Mouse (Mus musculus) fat pad, adult 2 months (tissue): Measurements from ENCODE around the gene Mtmr3.
A peak's percentile ranks its signal among the peaks of the same experiment; 100 is the strongest.
"Not testable (repeated sequence)": the region's sequence is repeated elsewhere in the genome, so short reads cannot be mapped to it uniquely, and the experiment has no call there.

Experiments used
- DNase-seq: peaks from one replicate; pipeline ENCODE4 v3.0.0-alpha.2; 2011; ENCODE audit warnings: low read depth, low spot score; ENCODE audit errors: extremely low read depth

Gene Mtmr3

DNA sequence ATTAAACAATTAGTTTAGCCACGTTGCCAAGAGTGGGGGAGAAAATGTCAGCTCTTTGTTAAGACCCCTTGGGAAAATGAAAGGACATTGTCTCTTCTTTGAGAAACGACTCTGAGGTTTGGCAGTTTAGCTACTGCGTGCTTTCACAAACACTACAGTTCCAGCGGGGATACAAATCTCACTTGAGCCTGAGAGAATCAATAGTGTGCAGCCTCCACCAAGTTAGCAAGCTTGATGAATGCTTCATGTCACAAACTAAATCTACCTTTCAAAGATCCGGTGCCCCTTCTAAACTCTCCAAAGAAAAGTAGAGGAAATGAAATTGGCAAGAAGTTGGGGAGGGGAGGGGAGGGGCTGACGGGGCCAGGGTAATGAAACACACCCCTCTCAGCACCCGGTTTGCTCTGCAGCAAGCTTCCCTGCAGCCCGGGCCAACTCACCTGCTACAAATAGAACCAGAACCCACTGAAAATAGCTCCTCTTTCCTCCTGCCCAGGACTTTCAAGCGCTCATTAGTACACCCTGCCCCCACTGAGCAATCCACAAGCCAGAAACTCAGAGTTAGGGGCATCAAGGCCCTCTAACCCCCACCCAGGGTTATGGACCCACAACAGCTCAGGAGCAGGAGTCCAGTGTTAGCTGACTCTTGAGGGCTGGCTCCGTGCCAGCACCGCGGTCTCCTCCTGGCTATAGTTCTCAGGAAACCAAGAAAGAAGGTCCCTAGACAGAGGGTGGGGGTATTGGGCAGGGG, 8.2 kb upstream of the Mtmr3 start:
- no peak for DNase-seq

DNA sequence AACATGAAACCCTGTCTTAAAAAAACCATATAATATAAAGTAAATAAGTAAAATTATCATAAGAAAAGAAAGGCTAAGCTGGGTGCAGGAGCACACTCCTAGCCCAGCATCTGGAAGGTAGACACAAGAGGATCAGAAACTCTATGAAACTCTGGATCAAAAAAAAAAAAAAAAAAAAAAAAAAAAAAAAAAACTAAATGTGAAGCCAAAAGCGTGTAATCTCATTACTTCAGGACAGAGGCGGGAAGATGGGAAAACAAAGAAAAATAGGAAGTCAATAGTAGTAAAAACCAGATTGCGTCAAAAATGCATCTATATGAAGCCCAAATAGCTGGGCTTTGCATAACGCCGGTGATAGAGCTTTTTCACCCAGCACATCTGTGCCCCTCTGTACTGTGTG, 7.2 kb upstream of the Mtmr3 start:
- no peak for DNase-seq

DNA sequence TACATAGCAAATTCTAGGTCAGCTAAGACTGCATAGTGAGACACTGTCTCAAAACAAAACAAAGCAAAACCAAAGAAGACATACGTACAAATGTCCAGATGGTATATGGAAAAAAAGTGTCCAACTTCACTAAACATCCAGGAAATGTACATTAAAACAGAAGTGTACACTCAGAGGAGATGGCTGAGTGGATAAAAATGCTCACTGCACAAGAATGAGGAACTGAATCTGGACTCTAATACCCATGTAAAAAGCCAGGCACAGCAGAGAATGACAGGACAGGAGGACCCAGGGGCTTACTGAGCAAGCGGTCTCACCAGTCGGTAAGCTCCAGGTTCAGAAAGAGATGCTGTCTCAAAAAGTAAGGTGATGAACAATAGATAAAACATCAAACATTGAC, 5.3 kb upstream of the Mtmr3 start:
- no peak for DNase-seq

DNA sequence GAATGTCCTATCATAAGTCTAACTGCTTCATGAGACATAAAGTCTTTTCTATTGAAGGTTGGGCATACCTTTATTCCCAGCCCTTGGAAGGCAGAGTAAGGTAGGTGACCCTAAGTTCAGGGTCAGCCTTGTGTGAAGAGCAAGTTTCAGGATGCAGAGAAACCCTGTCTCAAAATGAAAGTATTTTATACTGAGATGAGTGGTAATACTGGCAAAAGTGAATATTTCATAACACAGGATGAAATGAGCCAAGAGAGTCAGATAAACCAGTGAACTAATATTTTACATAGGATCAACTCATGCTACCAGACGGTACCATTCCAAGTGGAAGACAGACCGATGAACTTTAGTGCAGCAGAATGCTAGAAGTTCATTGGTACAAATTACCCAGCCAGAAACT, 3.7 kb upstream of the Mtmr3 start:
- DNase-seq = no peak

DNA sequence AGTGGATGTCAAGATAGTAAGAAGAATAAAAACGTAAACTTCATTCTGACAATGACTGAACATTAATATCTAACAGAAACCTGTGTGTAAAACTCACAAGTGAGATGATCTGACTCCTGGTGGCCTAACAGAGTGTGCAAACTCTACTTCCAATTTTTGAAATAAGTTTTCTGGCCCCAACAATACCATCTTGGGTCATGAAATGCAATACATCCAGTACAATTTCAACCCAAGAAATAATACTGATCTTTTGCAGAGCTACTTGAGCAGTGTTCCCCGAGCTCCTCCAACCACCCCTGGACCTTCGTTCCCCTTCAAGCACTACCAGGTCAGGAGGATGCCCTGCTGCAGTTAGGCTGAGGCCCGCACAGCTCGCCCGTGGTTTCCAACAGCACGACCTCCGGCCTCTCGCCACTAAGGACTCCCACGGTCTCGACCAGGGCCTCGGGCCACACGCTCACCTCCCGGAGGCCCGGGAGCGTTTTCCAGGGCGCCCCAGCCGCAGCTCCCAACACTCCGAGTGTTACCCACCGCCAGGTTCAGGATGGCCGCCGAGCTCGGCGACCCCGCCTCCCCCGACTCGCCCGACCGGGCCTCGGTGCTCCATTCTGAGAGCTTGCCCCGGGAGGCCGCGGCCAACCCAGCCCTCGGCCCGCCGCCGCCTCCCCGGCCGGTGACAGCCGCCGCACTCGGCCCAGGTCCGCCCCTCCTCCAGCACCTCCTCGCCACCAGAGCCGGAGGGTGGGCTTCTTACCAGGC, 635 bp downstream of the Mtmr3 start:
- DNase-seq = no peak

DNA sequence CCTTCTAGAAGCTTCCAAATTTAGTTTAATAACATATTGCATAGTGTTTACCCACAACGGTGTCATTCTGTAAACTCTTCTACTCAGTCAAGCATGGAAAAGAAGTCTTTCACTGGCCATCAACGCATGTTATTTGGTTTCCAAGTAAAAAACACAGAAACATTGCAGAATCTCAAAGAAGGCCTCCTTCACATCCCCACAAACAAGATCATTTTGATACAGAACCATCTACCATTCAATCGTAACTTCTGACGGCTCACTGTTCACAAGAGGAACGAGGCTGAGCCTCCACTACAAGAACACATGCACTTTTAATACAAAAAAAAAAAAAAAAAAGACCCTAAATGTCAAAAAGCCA, 1.2 kb downstream of the Mtmr3 start:
- no peak for DNase-seq

DNA sequence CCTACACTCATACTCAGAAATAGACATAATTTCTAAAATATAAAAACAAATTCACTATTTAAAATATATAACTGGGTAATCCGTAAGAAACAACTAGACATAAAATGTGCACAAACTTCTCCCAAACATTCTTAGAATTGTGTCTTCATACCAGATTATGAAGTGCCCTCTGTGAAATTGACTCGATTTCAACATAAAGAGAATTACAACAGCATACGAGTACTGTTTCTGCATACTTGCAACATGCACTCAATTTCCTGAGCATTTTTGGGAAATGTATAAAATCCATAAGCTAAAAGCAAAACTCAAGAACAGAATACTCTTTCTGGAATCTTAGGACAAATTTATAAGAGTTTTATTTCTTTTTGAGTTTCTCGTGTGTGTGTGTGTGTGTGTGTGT, 2.9 kb downstream of the Mtmr3 start:
- DNase-seq = no peak

DNA sequence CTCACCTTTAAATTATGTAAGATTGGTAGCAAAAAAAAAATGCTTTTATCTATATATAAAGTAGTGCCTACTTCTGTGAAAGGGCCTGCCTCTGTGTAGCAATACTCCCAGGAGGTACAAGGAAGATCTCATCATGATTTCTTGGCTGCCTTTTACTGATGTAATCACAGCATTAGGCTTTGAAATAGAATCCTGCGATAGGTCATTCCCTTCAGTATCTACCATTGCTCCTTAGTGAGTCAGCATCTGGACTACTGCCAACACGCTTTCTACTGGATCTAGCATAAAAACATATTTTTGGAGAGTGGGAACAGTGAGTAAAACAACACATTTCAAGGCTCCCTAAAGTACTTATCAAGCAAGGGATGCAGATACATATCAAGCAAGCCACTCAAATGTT, 16.0 kb downstream of the Mtmr3 start:
- peak; percentile 45 for DNase-seq

DNA sequence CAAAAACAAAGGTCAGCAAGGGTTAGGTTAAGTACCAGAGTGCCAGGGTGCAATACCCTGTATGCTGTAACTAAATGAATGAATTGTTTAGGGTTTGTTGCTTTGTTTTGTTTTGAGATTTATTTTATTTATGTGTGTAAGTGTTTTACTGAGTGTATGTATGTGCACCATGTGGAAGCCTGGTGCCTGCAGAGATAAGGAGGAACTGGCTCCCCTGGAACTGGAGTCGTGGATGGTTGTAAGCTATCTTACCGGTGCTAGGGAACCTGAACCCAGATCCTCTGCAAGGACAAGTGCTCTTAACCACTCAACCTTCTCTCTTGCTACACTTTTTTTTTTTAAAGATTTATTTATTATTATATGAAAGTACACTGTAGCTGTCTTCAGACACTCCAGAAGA, 17.6 kb downstream of the Mtmr3 start:
- no peak for DNase-seq

DNA sequence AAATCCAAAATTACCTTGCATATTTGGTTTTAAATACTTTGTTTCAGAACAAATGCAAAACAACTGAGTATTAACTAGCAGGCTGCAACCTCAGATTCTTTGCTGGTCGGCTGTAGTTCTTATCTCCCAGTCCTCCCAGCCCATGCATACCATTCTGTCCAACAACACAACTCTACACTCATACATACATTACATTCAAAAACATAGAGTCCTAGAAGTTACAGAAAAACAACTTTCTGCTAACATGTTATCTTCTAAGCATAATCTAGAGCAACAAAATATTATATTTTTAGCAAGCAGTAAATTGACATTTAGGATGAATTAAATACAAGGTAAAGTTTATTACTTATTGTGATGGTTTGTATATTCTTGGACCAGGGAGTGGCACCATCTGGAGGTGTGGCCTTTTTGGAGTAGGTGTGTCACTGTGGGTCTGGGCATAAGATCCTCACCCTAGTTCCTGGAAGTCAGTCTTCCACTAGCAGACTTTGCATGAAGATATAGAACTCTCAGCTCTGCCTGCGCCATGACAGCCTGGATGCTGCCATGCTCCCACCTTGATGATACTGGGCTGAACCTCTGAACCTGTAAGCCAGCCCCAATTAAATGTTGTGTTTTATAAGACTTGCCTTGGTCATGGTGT, 18.5 kb downstream of the Mtmr3 start:
- not testable (repeated sequence) for DNase-seq

DNA sequence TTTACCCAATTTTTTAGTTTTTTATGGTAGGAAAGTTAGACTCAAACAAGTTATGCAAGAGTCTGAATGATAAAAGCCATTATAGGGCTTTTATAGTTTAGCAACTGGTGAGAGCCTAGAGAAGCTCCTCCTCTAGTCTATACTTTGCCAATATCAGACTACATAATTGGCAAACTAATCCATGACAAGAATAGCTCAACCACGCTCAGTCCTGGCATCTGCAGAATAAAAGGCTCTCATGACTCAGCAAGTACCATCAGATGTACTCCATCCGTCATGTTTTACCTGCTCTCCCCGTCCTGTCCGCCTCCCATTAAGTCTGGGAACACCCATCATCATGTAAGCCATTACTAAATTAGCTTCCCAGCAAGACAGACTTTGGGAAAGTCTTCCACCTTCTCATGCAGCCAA, 23.2 kb downstream of the Mtmr3 start:
- DNase-seq = peak; percentile 59

DNA sequence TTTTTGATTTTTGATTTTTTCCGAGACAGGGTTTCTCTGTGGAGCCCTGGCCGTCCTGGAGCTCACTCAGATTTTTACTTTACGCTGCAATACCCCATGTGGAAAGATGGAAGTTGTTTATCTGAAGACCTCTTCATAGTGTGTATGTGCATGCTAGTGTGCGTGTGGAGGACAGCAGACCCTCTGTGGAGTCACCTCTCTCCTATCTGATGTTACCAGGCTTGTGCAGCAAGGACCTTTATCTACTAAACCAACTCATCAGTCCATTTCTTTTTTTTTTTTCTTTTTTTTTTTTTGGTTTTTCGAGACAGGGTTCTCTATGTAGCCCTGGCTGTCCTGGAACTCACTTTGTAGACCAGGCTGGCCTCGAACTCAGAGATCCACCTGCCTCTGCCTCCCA, 28.3 kb downstream of the Mtmr3 start:
- DNase-seq = no peak

DNA sequence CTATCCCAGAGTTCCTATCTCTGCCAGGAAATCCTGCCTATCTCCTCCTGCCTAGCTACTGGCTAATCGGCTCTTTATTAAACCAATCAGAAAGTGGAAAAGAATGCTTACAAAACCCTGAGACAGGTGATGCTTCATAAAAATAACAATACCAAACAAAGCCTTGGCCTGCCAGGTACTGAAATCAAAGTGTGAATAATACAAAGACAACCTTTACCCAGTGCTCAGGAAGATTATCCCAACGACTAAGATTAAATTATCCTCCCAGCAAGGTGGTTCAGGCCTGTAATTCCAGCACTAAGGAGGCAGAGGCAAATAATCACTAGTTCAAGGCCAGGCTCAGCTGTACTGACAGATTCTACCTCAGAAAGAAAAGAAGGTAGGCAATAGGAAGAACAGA, 29.1 kb downstream of the Mtmr3 start:
- no peak for DNase-seq

DNA sequence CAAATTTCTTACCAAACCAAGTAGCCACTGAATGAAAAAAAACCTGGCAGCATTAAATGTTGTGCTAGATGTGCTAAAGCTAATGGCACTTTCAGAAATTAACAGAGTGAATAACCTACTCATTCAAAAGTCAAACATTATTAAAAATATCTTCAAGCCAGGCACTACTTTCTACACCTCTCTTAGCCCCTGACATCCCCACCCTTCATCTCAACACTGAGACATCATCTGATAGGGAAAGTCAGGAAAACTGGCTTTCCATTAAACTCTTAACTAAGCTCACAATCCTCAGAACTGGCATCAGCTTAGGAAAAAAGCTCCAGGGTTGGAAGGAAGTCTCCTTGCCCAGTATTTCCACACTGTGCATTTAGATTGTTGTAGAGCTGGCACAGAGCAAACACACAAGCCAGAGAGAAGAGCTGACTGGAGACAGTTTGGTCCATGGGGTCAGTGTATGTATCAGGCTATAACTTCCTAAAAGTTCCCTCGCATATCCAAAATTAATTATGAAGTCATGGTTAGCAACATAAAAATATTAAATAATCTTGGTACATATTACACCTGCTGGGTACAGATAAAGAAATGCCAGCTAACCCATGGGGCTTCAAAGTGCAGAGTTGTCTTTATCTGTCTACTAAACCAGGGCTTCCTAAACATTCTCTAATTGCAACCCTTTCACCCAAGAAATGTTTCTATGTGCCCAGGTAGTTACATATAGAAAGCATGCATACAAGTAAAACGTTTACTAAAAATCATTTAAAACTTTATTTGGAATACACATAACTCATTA, 41.2 kb downstream of the Mtmr3 start:
- peak; percentile 19 for DNase-seq

DNA sequence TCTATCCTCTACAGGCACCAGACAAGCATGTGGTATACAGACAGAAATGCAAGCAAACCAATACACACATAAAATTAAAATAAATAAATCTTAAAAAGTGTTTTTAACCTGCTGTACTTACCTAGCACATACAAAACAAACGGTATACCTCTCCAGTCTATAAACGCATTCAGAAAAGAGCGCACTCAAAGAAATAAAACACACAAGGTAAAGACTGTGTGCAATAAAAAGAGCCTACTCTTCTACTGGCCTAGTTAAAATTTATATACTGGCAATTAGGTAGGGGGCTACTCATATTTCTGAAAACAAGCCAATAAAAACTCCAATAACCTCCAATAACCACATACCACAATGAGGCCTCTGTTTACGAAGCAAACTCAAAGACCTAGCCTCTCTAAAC, 47.1 kb downstream of the Mtmr3 start:
- DNase-seq = no peak

DNA sequence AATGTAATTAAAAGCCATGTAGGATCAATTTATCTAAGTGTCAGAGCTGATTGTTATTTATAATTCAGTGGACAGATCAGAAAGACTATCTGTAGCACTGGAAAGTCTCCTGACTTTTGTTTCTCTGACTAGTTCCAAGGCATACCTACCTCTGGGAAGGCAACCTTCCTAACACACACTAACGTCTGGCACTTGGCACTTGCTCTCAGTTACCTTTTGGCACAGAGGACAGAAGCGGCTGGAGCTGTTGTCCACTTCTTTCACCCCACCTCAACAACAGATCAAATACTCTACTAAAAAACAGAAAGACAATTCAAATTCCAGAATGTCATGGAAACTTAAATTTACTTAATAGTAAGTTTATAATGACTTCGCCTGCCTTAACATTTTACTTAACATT, 48.7 kb downstream of the Mtmr3 start:
- DNase-seq = no peak

DNA sequence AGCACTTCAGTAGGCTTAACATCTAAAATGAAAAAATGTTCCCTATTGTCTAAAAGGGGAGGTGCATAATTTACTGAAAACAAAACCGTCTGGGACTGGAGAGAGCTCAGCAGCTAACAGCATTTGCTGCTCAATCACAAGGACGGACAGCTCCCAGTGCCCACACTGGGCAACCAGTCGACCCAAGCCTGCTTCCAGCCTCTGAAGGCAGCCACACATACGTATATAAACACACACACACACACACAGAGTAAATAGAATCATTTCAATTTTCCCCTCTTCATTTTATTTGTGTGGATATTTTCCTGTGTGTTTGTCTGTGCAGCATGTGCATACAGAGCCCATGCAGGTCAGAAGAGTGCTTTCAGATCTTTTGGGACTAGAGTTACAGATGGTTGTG, 49.3 kb downstream of the Mtmr3 start:
- DNase-seq = no peak

DNA sequence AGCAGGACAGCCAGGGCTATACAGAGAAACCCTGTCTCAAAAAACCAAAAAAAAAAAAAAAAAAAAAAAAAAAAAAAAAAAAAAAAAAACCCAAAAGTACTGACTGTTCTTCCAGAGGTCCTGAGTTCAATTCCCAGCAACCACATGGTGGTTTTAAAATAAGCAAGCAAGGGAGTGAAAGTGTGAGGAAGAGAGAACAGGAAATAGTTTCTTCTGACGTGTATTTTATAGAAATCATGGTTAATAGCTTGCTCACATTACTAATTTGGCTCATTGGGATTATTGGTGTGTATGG, 50.1 kb downstream of the Mtmr3 start:
- not testable (repeated sequence) for DNase-seq

DNA sequence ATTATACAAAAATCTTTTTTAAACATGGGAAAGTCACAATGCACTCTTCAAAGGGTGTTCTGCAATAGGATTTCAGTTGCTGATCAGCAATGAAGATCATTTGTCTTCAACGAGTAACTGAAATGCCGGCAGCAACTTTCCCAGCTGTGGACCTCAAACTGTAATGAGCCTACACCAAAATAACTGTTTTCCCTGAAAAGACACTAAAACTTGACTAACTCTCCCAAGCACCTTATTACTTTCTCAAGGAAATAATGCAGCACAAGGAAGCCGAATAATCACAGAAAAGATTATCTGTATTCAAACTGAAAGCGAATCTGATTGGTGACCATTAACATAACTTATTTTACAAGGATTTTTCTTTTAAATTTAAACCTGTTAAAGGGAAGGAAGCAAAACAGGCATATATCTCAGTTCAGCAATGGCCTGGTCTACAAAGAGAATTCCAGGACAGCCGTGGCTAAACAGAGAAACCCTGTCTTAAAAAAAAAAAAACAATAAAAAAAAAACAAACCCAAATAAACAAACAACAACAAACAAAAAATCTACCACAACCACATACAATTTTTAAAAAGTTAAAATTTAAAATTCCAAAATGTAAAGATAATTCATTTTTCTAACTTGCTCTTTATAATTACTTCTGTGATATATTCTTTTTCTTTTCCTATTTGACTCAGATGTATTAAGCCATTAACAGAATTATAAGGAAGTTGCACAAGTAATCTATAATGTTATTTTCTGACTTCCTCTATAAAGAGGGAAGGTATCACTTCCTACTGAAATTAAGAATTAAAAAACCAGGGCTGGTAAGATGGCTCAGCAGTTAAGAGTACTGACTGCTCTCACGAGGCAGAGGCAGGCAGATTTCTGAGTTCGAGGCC, 50.7 kb downstream of the Mtmr3 start:
- DNase-seq = no peak

DNA sequence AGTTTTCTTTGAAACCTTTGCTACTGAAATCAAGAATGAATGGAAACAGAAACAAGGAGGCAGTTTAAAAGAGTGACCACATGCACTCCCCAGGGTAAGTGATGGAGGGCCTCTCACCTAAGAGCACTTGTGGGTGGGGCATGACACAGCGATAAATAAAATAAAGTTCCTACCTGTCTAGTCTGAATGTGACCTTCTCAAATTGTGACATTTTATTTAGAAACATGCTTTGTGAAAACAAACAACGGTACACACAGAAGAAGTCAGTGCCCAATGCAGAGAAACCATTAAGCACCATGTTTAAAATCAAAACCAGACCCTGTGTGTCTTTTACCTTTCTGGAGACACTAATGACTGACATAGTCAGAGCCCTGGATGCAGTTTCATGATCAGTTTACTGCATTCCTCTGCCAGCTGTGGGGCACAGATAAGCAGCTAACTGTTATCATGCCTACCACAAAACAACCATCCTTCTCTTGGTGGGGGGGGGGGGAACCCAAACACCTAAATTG, 51.6 kb downstream of the Mtmr3 start:
- DNase-seq = no peak
